Mouse (Mus musculus) ES-CJ7 (cell line): ENCODE measurements around the gene Riox2.
"Not testable (repeated sequence)": the region's sequence is repeated elsewhere in the genome, so short reads cannot be mapped to it uniquely, and the experiment has no call there.

Source experiments
- DNase-seq: peaks from one replicate; pipeline ENCODE4 v3.0.0; 2011; ENCODE audit warnings: low read depth, low spot score

The Riox2 gene

DNA sequence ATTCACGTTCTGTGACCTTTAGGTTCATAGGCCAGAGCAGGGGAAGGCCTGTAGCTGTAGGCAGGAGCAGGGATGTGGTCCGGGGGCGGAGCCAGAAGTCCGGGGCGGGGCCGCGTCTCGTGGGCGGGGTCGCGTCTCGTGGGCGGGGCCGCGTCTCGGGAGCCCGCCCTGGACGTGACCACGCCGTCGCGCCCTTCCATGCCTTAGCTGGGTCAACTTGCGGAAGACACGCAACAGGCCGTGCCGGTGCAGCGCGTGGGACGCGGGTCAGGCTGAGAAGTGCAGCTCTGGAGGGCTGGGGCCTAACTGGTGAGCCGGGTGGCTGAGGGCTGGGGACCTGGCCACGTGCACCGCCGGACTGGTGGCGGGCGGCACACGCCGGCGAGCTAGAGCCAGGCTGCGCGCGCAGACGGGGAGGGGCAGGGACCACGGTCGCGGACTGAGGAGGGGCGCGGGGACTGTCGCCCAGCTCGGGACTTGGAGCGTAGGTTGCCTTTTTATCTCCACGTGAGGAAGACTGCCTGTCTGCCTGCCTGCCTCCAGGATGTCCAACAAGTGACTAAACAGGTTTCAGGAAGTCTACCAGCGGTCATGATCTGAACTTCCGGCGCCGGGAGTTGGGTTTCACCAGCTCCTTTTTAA, at the start of gene Riox2:
Gene Riox2 (plus strand): TSS at position 139 of the 642 bp plus-strand sequence.
- peak; percentile 83 for DNase-seq

DNA sequence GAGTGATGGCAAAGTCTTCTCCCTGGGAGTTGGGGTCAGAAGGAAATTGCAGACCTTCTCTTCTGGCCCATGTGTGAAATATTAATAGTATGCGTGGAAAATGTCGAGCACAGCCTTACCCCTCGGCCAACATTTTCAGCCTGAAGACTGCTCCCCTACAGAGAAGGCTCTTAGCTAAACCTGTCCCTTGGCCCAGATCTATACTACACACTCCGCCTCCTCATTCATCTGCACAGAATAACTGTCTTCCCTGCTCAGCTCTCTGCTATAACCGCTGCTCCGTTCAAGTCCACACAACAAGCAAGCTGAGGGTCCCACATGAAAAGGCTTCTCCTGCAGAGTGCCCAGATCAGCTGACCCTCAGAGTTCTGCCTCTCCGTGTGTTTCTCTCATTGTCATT, 43.6 kb upstream of the Riox2 start:
- DNase-seq, result no peak

DNA sequence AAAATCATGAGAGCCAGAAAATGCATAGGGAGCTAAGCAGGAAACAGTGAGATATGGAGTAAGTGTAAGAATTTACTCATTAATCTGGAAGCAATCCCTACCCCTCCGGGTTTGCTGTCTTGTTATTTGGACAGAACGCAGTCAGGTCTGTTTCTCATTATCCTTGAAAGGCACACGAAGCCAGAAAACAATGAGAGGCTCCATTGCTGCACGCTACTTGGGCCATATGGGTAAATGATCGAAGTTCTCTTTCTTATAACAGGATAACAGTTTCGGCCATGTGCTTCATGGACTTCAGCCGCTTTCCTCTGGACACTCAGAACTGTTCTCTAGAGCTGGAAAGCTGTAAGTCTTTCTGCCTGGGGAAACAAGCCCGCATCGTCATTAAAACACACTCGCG, 38.4 kb upstream of the Riox2 start:
- DNase-seq, result no peak

DNA sequence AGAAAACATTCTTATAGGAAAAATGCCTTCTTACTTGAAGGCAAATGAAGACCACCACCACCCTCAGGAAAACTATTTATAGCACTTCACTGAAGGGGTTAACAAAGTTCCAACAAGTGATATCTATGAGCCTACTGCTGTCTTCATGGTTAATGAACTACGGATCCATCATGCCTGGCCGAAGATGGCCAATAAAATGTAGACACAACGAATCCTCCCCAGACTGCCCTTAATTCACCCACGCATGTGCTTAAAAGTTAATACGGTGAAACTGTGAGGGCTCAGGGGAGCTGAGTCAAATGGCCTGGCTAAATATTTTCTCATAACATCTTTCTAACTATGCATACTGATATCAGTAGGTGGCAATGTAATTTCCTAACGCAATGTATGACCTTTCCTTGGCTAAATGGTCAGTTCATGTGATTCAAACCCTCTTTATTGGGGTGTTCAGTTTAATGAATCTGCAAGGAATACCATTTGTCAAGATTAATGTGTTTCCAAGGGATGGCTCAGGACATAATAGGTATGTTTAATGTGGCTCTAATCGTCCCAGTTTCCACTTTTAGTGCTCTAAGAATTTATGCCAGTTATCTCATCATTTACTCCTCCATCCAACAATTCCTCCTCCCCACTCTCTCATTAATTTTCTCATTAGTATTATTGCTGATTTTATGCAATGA, 26.6 kb upstream of the Riox2 start:
- DNase-seq, result no peak

DNA sequence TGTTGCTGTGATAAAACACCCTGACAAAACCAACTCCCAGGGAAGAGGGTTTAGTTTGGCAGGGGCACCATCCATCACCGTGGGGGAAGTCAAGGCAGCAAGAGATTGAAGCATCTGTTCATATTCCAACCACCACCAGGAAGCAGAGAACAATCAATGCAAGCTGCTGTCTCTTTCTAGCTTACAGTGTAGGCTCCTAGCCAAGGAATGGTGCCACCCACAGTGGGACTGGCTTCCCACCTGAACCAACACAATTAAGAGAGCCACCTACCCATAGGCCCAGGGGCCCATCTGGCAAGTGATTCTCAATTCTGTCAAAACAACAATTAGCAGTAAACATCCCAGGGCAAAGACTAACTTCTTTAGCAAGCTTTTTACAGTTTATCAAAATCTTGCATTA, 23.4 kb upstream of the Riox2 start:
- no peak for DNase-seq

DNA sequence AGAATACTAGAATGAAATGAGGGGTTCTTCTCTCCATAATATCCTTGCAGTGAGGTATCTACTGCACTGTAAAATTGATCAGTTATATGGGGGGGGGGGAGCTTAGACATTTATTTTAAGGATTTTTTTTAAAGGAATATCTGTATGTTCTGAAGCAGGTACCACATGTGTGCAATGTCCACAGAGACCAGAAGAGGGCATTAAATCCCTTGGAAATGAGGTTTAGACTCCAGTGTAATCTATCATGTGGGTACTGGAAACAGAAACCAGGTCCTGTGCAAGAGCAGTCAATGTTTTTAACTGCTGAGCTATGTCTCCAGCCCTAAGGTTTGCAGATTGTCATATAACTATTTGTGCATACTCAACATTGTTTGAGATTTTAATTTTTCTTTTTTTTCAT, 22.5 kb upstream of the Riox2 start:
- DNase-seq, result peak; percentile 35

DNA sequence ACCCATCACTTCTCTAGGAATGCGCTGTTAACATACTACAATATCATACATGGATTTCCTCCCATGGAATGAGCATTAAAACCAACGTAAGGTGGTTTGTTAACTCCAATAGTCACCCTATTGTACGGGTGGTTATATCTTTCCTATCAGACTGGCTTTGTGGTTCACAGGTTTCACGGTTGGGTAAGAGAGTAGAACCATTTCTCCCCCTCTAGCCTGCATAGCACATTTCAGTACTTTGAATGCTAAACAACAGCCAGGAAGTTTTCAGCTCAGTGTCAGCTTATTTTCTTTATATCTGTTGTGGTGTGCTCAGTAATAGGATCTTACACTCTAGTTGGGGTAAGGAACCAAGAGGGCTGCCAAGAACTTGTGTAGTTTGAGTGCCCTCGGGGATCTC, 19.8 kb upstream of the Riox2 start:
- DNase-seq, result no peak

DNA sequence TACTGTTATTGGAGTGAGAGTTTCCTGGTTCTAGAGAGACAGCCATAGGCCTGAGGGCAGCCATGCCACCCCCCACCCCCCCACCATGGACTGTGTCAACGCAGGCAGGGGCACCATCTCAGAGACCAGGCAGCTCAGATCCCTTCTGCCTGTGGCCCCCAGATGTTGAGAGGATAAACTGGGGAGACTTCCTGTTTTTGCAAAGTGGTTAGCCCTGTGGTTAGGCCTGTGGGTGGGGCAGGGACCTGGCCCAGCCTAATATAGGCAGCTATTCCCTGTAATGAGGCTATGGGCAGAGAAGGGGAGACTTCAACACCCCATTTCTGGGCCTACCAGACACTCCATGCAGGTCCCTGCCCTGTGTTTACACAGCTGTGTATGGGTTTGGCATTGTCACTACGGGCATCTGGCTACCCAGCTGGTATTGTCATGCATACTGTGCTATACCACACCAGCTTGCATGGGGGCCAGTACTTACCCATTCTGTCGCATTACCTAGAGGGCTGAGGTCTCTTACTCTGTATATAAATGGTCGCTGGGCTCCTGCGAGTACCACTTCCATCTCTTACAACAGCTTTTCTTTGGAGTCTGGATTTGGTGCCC, 12.2 kb upstream of the Riox2 start:
- not testable (repeated sequence) for DNase-seq

DNA sequence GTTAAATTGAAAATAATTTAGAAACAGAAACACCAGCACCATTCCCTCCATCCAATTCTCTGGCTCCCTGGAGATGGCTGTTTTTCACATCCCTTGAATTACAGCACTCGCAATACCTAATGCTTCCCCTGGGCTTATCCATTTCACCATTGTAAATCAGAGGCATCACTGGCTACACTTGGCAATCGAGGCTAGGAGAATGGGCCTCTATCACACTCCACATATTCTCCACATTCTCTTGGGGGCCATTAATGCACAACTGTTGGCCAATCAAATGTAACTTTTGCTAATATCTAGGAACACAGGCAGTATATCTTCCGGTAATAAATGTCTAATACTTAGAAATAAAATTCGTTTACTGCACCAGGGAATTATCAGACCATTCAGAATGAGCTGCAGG, 8.0 kb upstream of the Riox2 start:
- DNase-seq, result no peak

DNA sequence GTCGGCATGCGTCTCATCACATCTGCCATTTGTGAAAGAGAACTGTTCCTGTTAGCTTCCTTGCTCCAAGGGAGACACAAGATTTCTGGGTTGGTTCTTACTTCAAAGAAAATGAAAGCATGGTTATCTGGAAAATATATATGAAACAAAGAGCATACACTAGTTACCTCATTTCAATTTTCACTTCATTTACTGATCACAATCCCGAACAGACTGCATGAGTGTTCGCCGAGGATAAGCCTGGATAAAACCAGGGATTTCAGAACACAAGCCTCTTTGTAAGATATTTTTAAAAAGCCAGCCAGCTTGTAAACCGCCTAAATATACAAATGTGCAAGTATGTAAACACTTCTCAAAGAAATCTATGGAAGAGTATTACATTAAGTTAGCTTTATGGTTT, 7.6 kb upstream of the Riox2 start:
- no peak for DNase-seq

DNA sequence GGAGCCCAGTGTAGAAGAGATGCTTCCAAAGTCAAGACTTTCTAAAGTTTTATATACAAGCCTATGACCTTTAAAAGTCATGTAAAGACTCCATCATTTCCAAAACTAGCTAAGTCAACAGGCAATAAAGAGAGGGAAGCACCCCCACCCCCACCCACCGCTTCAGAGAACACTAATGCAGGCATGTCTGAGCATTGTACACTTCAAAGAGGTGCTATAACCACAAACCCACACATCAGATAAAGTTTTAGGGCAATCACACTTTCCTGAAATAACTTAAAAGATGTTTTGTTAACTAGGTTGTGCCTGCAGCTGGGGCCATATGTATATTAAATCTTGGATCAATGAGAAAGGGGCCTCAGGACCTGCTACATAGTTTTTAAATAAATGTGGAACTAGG, 1.7 kb upstream of the Riox2 start:
- no peak for DNase-seq

DNA sequence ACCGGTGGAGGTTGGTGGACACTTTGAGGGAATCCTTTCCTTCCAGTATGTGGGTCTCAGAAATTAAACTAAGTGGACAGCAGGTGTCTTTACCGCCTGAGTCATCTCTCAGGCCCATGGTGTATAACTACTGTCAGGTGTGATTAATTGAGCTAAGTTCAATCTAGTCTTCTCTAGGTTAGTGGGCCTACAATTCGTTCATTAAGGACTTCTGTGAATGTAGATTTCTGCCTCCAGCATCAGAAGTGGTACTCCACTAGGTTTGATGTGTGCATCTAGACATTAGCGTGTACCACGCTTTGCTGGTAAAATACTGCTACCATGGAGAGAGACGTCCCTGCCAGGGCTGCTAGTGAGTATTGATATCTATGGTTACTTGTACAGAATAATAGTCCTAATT, 971 bp downstream of the Riox2 start:
- DNase-seq, result no peak

DNA sequence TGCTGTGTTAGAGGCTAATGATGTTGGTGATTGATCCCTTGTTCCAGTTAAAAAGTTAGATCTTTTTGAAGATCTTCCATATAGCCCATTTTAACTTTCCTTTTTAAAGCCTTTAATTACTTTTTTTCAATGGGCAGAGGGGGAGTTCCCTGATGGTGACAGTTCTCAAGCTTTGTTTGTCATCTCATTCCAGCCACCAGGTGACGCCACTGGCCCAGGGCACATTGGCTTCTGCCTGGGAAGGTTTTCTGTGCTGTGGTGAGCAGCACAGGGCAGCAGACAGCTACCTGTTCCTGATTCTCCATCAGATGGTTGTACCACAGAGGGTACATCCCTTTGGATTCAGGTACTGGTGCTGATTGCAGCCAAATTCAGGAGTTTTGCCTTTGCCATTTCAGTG, 3.2 kb downstream of the Riox2 start:
- DNase-seq, result peak; percentile 62

DNA sequence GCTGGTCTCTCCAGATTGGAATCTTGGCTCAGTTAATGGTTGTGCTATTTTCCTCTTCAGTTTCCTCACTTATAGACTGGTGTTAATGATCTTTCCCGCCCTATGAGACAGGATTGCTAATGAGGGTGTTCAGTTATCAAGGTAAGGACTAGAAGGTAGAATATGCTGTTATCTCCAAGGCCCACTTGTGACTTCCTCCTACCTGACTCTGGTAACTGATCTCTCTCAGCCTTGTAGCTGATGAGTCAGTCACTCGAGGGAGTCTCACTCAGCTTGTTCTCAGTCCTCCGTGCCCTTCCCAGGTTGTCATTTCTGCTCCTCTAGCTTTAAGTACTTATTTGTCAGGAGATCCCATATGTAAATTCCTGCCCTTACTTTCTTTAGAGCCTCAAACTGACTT, 6.4 kb downstream of the Riox2 start:
- no peak for DNase-seq

DNA sequence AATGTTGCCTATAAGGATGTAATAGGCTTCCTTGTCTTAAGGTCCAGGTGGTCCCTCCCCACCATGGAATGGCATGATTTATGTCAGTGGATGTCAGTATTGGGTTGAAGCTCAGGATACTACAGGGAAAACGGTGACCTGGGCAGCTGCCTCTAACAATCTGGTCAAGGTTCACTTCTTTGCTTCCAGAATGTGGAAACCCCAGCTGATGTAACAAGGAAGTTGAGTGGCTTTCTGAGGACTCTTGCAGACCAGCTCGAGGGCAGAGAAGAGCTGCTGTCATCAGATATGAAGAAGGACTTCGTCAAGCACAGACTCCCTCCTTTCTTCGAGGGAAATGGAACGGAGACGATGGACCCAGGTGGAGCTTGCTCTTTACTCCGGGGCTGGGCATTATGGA, 15.7 kb downstream of the Riox2 start:
- no peak for DNase-seq

DNA sequence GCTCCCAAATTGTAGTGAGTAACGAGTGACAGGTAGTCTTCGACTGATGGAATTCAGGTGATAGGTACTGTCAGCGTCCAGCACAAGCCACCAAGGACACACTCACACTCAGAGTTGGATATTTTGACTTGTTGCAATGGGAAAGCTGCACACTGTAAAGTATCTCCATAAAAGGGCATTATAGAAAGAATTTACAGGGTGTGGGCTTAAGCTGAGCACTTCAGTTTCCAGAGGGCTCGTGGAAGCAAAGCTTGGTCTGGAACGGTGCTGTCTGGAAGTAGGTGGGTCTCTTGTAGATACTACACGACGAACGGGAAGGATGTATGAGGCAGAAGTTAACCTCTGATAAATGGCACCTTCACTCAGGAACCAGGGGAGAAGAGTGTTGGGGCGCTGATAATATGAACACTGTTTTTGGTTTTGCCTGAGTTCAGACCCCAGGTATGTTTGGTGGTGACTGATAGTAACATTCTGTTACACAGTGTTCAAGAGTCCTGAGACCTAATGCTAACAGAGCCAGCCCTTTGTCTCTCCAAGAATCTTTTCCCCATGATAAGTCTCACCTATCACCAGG, 16.5 kb downstream of the Riox2 start:
- DNase-seq, result no peak

DNA sequence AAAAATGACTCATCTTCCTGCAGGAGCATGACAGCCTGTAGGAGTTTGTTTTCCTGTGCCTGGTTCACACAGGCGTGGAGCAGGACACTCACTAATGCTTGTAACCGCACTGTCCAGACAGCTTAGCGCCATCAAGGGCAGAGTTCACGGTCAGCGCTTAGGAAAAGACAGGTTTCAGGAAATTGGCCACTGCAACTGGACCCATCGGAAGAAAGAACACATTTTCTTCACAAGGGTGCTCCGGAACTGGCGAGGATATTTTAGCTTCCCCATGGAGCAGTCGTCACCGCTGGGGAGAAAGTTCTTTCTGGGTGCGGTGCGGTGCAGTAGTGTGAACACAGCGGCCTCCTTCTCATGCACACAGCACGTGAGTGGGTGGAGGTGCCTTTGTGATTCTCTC, 21.6 kb downstream of the Riox2 start:
- DNase-seq, result no peak

DNA sequence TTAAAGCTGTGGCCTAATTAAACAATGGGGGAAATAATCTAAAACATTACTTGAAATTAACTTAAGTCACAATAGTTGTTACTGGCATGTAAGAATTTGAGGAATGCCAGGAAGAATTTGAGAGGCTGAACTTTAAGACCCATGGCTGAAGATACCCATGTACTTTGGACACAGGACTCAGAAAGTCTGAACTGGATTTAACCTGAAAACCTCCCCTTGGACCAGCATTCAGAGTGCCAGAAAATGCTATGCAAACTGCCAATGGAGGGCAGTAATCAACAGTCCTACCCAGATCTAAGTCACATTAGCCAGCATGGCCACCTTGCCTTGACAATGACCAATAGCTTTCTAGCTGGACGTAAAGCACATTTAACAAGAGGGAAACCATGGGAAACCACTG, 26.4 kb downstream of the Riox2 start:
- peak; percentile 11 for DNase-seq

DNA sequence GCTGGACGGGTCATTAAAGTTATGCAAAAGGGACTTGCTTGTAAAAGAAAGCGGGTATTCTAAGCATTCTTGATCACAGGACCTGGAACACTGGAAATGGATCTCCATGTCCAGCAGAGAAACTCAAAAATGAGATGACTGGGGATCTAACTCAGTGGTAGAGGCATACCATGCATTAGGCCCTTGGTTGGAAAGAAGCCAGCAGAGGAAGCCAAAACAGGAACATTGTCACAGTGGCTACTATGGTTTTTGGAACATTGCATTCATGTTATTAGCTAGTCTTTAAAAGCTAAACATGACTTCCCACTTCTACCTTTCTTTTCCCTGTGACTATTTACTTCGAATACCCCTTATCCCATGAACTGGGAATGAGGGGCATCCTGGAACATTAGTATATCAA, 27.6 kb downstream of the Riox2 start:
- no peak for DNase-seq

DNA sequence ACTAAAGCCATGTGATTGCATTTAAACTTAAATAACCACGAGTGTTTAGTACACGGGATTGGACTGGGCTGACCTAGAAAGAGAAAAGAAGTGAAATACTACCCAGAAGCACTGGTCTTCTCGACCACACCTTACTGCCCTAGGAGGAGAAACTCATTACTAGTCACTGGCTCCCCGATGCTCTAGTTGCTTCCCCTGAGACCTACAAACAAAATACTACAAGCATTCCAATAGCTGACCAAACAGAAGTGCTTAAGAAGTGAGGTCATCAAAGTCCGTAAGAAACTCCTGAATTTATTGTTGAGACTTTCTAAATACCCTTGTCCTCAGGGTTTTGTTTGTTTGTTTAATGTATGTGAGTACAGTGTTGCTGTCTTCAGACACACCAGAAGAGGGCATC, 38.3 kb downstream of the Riox2 start:
- DNase-seq, result no peak

DNA sequence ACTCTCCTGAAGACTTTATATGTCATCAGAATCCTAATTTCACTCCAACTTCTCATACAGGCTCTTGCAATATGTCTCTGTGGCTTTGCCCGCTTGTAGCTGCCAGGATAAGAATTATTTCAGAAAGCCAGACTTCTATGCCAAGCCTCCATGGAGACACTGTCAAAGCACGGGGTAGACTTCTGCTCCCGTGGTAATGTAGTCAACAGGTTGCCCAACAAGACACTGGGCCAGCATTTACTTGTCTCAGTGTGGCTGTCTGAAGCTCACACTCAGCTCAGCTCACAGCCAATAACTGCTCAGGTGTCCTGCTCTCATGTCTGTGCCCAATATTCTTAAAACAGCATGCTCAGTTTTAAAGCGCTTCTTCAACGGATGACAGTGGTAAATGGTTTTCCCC, 43.6 kb downstream of the Riox2 start:
- no peak for DNase-seq

DNA sequence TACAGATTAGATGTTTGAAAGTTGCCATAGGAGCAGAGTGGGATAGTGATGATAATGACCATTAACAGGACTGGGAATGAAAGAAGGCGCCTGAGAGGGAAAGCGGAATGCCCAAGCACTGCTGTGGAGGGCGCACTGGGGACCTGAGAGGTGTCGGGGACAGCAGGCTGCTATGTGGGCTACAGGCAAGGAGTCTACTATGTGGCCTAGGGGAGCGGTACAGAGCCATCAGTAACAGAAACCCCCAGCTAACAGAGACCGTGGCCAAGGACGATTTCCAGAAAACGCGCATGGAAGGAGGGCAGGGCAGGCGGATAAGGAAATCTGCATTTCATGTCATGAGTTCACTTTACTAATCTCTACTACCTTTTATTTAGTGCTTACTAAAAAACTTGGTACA, 45.4 kb downstream of the Riox2 start:
- no peak for DNase-seq
